Mouse (Mus musculus) forebrain, embryonic 12.5 days (tissue): ENCODE measurements around the gene Zfp324. TPM values are rescaled to one million over a fixed set of nuclear protein-coding genes. Genes with fewer than 3 reads are reported as not detected.
A peak's percentile ranks its signal among the peaks of the same experiment; 100 is the strongest.

Experiments
- ATAC-seq: fragments of 200-750 bp; cut with Nextera tagmentation; 2 replicates; pipeline ENCODE4 v1.8.0; 2017; ENCODE audit warnings: moderate TSS enrichment; ENCODE audit not compliant: low FRiP score
- H3K27ac ChIP-seq: fragments of 300-500 bp; sonication (generic); 2 replicates; pipeline ENCODE4 v1.5.1; 2016; ENCODE audit warnings: mild to moderate bottlenecking
- H3K27me3 ChIP-seq: fragments of 300-500 bp; sonication (generic); 2 replicates; pipeline ENCODE4 v1.6.1; 2016; ENCODE audit warnings: mild to moderate bottlenecking
- H3K36me3 ChIP-seq: fragments of 300-500 bp; sonication (generic); replicated peaks from 2 replicates; pipeline ENCODE4 v1.6.1; 2016; ENCODE audit warnings: mild to moderate bottlenecking
- H3K4me1 ChIP-seq: fragments of 300-500 bp; sonication (generic); 2 replicates; pipeline ENCODE4 v1.6.1; 2016
- H3K4me2 ChIP-seq: fragments of 300-500 bp; sonication (generic); 2 replicates; pipeline ENCODE4 v1.6.1; 2016; ENCODE audit warnings: mild to moderate bottlenecking, moderate library complexity
- H3K4me3 ChIP-seq: fragments of 300-500 bp; sonication (generic); replicated peaks from 2 replicates; pipeline ENCODE4 v1.5.1; 2016; ENCODE audit warnings: mild to moderate bottlenecking
- H3K9ac ChIP-seq: fragments of 300-500 bp; sonication (generic); 2 replicates; pipeline ENCODE4 v1.6.1; 2016; ENCODE audit warnings: mild to moderate bottlenecking
- H3K9me3 ChIP-seq: fragments of 300-500 bp; sonication (generic); 2 replicates; pipeline ENCODE4 v1.6.1; 2016
- WGBS: fragments of 180-500 bp; shearing (Covaris S2); methylation state at CpG from one replicate; pipeline ENCODE4 v1.1.7; 2016; 5-methylcytosine and 5-hydroxymethylcytosine counted together
- polyA plus RNA-seq: library from polyadenylated mRNA; unstranded; fragments of >200 nt; fragmentation: Nextera tagmentation; extraction: Ambion mirVana; gene quantifications from 2 replicates; pipeline ENCODE4 v1.2.1, GENCODE M21; 2016

The Zfp324 gene
- polyA plus RNA-seq, 1 experiment from 2014 or later, result 11.3 TPM

GRCm38 (mm10) chr7:12977682-12978389, 12.2 kb downstream of the Zfp324 start, which contains the start of gene Zfp446:
Gene Zfp446 (plus strand): TSS chr7:12977848.
- WGBS, result under 1% methylated on average over 49 of the region's 49 CpGs
- H3K9ac ChIP-seq, result peak within 1 kb of the TSS; percentile 65
- H3K9me3 ChIP-seq, result no peaks in the 10 kb centered on the region
- H3K4me2 ChIP-seq, result peak within 1 kb of the TSS; percentile 66
- ATAC-seq, result peak; percentile 99
- H3K27ac ChIP-seq, result peak within 1 kb of the TSS; percentile 92
- H3K4me3 ChIP-seq, result peak within 1 kb of the TSS; percentile 63
- no peaks in the 10 kb centered on the region for H3K27me3 ChIP-seq
- peaks cover 16% of the 10 kb centered on the region for H3K4me1 ChIP-seq
- H3K36me3 ChIP-seq, result 0 out of 2 replicates have a peak, but pooled peaks cover 5% of the 10 kb centered on the region

GRCm38 (mm10) chr7:12978931-12979722, 13.5 kb downstream of the Zfp324 start:
- H3K4me3 ChIP-seq, result peak overlapping the region; percentile 63
- H3K4me2 ChIP-seq, result peak overlapping the region; percentile 66
- H3K36me3 ChIP-seq, result 0 out of 2 replicates have a peak, but pooled peaks cover 5% of the 10 kb centered on the region
- H3K27me3 ChIP-seq, result no peaks in the 10 kb centered on the region
- H3K9me3 ChIP-seq, result no peaks in the 10 kb centered on the region
- H3K9ac ChIP-seq, result peak overlapping the region; percentile 65; the same call in 1 of the 2 replicates
- peaks cover 16% of the 10 kb centered on the region for H3K4me1 ChIP-seq
- WGBS, result 92% methylated on average over 18 of the region's 18 CpGs
- no peak for ATAC-seq
- no peak overlapping the region for H3K27ac ChIP-seq

- H3K36me3 ChIP-seq, result 0 out of 2 replicates have a peak, but pooled peaks cover 5% of the 10 kb centered on the region
- H3K27ac ChIP-seq, result no peak overlapping the region
- no peaks in the 10 kb centered on the region for H3K9me3 ChIP-seq
- 76% methylated on average over 6 of the region's 6 CpGs for WGBS
- H3K4me2 ChIP-seq, result no peak overlapping the region
- peaks cover 16% of the 10 kb centered on the region for H3K4me1 ChIP-seq
- no peak overlapping the region for H3K9ac ChIP-seq
- H3K27me3 ChIP-seq, result no peaks in the 10 kb centered on the region
- no peak for ATAC-seq
- H3K4me3 ChIP-seq, result no peak overlapping the region
These were observed 14.1 kb downstream of the Zfp324 start for GRCm38 (mm10) chr7:12979776-12980175.

- Histone ChIP-seq H3K9me3 (no peaks in the 10 kb centered on the region), H3K4me1 (peaks cover 16% of the 10 kb centered on the region), H3K4me2 (no peak overlapping the region), H3K36me3 (0 out of 2 replicates have a peak, but pooled peaks cover 5% of the 10 kb centered on the region), H3K27ac (no peak overlapping the region), H3K9ac (no peak overlapping the region), H3K27me3 (no peaks in the 10 kb centered on the region), H3K4me3 (no peak overlapping the region)
- 91% methylated on average over 7 of the region's 7 CpGs for WGBS
- no peak for ATAC-seq
These were observed 14.7 kb downstream of the Zfp324 start for GRCm38 (mm10) chr7:12980291-12980690.

GRCm38 (mm10) chr7:12985724-12986123, 20.1 kb downstream of the Zfp324 start:
- H3K27me3 ChIP-seq, result no peaks in the 10 kb centered on the region
- 80% methylated on average over 1 of the region's 1 CpGs for whole genome bisulfite sequencing

GRCm38 (mm10) chr7:12986906-12987305, 21.3 kb downstream of the Zfp324 start:
- Histone ChIP-seq H3K27me3 (no peaks in the 10 kb centered on the region), H3K36me3 (0 out of 2 replicates have a peak, but pooled peaks cover 5% of the 10 kb centered on the region), H3K4me1 (no peaks in the 10 kb centered on the region), H3K4me3 (no peak overlapping the region), H3K9me3 (no peaks in the 10 kb centered on the region), H3K4me2 (no peak overlapping the region), H3K9ac (no peak overlapping the region), H3K27ac (no peak overlapping the region)
- ATAC-seq, result no peak
- 85% methylated on average over 8 of the region's 8 CpGs for WGBS

More at GRCm38 (mm10) chr7:12985724-12986123, 20.1 kb downstream of the Zfp324 start:
- no peak overlapping the region for H3K27ac ChIP-seq
- 0 out of 2 replicates have a peak, but pooled peaks cover 5% of the 10 kb centered on the region for H3K36me3 ChIP-seq
- no peak overlapping the region for H3K4me2 ChIP-seq
- H3K4me1 ChIP-seq, result no peaks in the 10 kb centered on the region
- no peak for ATAC-seq
- H3K9ac ChIP-seq, result no peak overlapping the region
- H3K9me3 ChIP-seq, result no peaks in the 10 kb centered on the region
- no peak overlapping the region for H3K4me3 ChIP-seq

- H3K4me1 ChIP-seq, result no peaks in the 10 kb centered on the region
- no peaks in the 10 kb centered on the region for H3K27me3 ChIP-seq
- H3K9ac ChIP-seq, result no peak overlapping the region
- H3K4me3 ChIP-seq, result no peak overlapping the region
- no peak overlapping the region for H3K27ac ChIP-seq
- H3K36me3 ChIP-seq, result 0 out of 2 replicates have a peak, but pooled peaks cover under 1% of the 10 kb centered on the region
- no peak overlapping the region for H3K4me2 ChIP-seq
- ATAC-seq, result no peak
- WGBS, result 87% methylated on average over 8 of the region's 8 CpGs
- H3K9me3 ChIP-seq, result no peaks in the 10 kb centered on the region
These were observed 22.0 kb downstream of the Zfp324 start for GRCm38 (mm10) chr7:12987409-12988189.

GRCm38 (mm10) chr7:12992222-12992621, 26.6 kb downstream of the Zfp324 start:
- ATAC-seq, result no peak
- H3K4me1 ChIP-seq, result no peaks in the 10 kb centered on the region
- H3K27me3 ChIP-seq, result 0 out of 2 replicates have a peak, but pooled peaks cover 4% of the 10 kb centered on the region
- H3K4me2 ChIP-seq, result no peak overlapping the region
- H3K27ac ChIP-seq, result no peak overlapping the region
- 11% methylated on average over 3 of the region's 3 CpGs for WGBS
- H3K4me3 ChIP-seq, result no peak overlapping the region
- no peaks in the 10 kb centered on the region for H3K36me3 ChIP-seq
- no peak overlapping the region for H3K9ac ChIP-seq
- no peaks in the 10 kb centered on the region for H3K9me3 ChIP-seq

- H3K9me3 ChIP-seq, result no peaks in the 10 kb centered on the region
- 0 out of 2 replicates have a peak, but pooled peaks cover 4% of the 10 kb centered on the region for H3K27me3 ChIP-seq
- 92% methylated on average over 10 of the region's 10 CpGs for WGBS
- H3K36me3 ChIP-seq, result no peaks in the 10 kb centered on the region
- H3K9ac ChIP-seq, result no peak overlapping the region
- no peaks in the 10 kb centered on the region for H3K4me1 ChIP-seq
- H3K4me3 ChIP-seq, result no peak overlapping the region
- no peak for ATAC-seq
- H3K27ac ChIP-seq, result no peak overlapping the region
- no peak overlapping the region for H3K4me2 ChIP-seq
These were observed 27.5 kb downstream of the Zfp324 start for GRCm38 (mm10) chr7:12993148-12993547.

- Histone ChIP-seq H3K4me1 (no peaks in the 10 kb centered on the region), H3K9ac (no peak overlapping the region)
These were observed 30.2 kb downstream of the Zfp324 start for GRCm38 (mm10) chr7:12995862-12996261.

GRCm38 (mm10) chr7:12997230-12997629, 31.6 kb downstream of the Zfp324 start:
- Histone ChIP-seq H3K36me3 (no peaks in the 10 kb centered on the region), H3K4me3 (no peak overlapping the region), H3K4me1 (no peaks in the 10 kb centered on the region), H3K9ac (no peak overlapping the region), H3K27me3 (0 out of 2 replicates have a peak, but pooled peaks cover 4% of the 10 kb centered on the region), H3K27ac (no peak overlapping the region), H3K9me3 (no peaks in the 10 kb centered on the region), H3K4me2 (no peak overlapping the region)
- WGBS, result 70% methylated on average over 5 of the region's 5 CpGs
- no peak for ATAC-seq

More at GRCm38 (mm10) chr7:12995862-12996261, 30.2 kb downstream of the Zfp324 start:
- H3K27me3 ChIP-seq, result 0 out of 2 replicates have a peak, but pooled peaks cover 4% of the 10 kb centered on the region
- no peak overlapping the region for H3K4me3 ChIP-seq
- no peak for ATAC-seq
- H3K4me2 ChIP-seq, result no peak overlapping the region
- no peaks in the 10 kb centered on the region for H3K9me3 ChIP-seq
- no peak overlapping the region for H3K27ac ChIP-seq
- H3K36me3 ChIP-seq, result no peaks in the 10 kb centered on the region
